Mouse (Mus musculus) embryonic facial prominence, embryonic 14.5 days (tissue): ENCODE data around the gene Ankfn1. TPM values are rescaled to one million over a fixed set of nuclear protein-coding genes. Genes with fewer than 3 reads are reported as not detected.

Experiments used
- ATAC-seq: fragments of 200-750 bp; cut with Nextera tagmentation; 2 replicates; pipeline ENCODE4 v1.8.0; 2017; ENCODE audit warnings: low read depth, moderate number of reproducible peaks, moderate TSS enrichment
- DNase-seq: peaks from one replicate; pipeline ENCODE4 v3.0.0-alpha.2; 2015; ENCODE audit warnings: low spot score
- H3K27ac ChIP-seq: fragments of 300-500 bp; sonication (generic); replicated peaks from 2 replicates; pipeline ENCODE4 v1.5.1; 2014; ENCODE audit warnings: low read depth, mild to moderate bottlenecking, low read length, moderate library complexity
- H3K27me3 ChIP-seq: fragments of 300-500 bp; sonication (generic); replicated peaks from 2 replicates; pipeline ENCODE4 v1.6.1; 2014; ENCODE audit warnings: low read length; ENCODE audit not compliant: control insufficient read depth, insufficient read depth
- H3K36me3 ChIP-seq: fragments of 300-500 bp; sonication (generic); 2 replicates; pipeline ENCODE4 v1.6.1; 2014; ENCODE audit warnings: low read length, mixed read lengths; ENCODE audit not compliant: control insufficient read depth, insufficient read depth
- H3K4me1 ChIP-seq: fragments of 300-500 bp; sonication (generic); 2 replicates; pipeline ENCODE4 v1.6.1; 2014; ENCODE audit warnings: antibody characterized with exemption, low read length; ENCODE audit not compliant: control insufficient read depth, insufficient read depth
- H3K4me2 ChIP-seq: fragments of 300-500 bp; sonication (generic); 2 replicates; pipeline ENCODE4 v1.6.1; 2014; ENCODE audit warnings: low read depth, mild to moderate bottlenecking, low read length, moderate library complexity, mixed read lengths
- H3K4me3 ChIP-seq: fragments of 300-500 bp; sonication (generic); 2 replicates; pipeline ENCODE4 v1.5.1; 2014; ENCODE audit warnings: low read depth, mild to moderate bottlenecking, low read length
- H3K9ac ChIP-seq: fragments of 300-500 bp; sonication (generic); 2 replicates; pipeline ENCODE4 v1.6.1; 2014; ENCODE audit warnings: low read depth, mild to moderate bottlenecking, low read length, moderate library complexity, mixed read lengths
- H3K9me3 ChIP-seq: fragments of 300-500 bp; sonication (generic); 2 replicates; pipeline ENCODE4 v1.6.1; 2016; ENCODE audit warnings: low read length; ENCODE audit not compliant: control insufficient read depth
- WGBS: fragments of 180-500 bp; shearing (Covaris S2); extraction: QIAGEN DNeasy Blood & Tissue Kit; methylation state at CpG from one replicate; pipeline ENCODE4 v1.1.7; 2014; 5-methylcytosine and 5-hydroxymethylcytosine counted together
- polyA plus RNA-seq: library from polyadenylated mRNA; unstranded; fragments of >200 nt; fragmentation: Nextera tagmentation; extraction: Ambion mirVana; gene quantifications from 2 replicates; pipeline ENCODE4 v1.2.1, GENCODE M21; 2014

The Ankfn1 gene
- polyA plus RNA-seq, 1 experiment from 2014 or later, result 2.0 TPM

GRCm38 (mm10) chr11:89544856-89545817, 232.3 kb downstream of the Ankfn1 start:
- Histone ChIP-seq H3K36me3 (no peaks in the 10 kb centered on the region), H3K27me3 (no peaks in the 10 kb centered on the region), H3K27ac (peak overlapping the region; percentile 63; the same call in 1 of the 2 replicates), H3K4me1 (no peaks in the 10 kb centered on the region), H3K9ac (peak overlapping the region; percentile 34), H3K4me2 (peak overlapping the region; percentile 50), H3K4me3 (peak overlapping the region; percentile 14; the same call in 1 of the 2 replicates), H3K9me3 (peaks cover 4% of the 10 kb centered on the region; the same call in 1 of the 2 replicates)
- DNase-seq (peak; percentile 76), ATAC-seq (0 out of 2 replicates have a peak, but pooled peaks have one; percentile 41)
- WGBS, result 2% methylated on average over 29 of the region's 29 CpGs

- WGBS, result 75% methylated on average over 8 of the region's 8 CpGs
- no peak for DNase-seq
Observed at GRCm38 (mm10) chr11:89538376-89538775, 239.1 kb downstream of the Ankfn1 start.

GRCm38 (mm10) chr11:89527800-89528430, 249.5 kb downstream of the Ankfn1 start:
- Histone ChIP-seq H3K9me3 (no peaks in the 10 kb centered on the region), H3K4me3 (no peak overlapping the region), H3K4me1 (no peaks in the 10 kb centered on the region), H3K36me3 (no peaks in the 10 kb centered on the region), H3K27me3 (no peaks in the 10 kb centered on the region), H3K4me2 (no peak overlapping the region), H3K27ac (no peak overlapping the region), H3K9ac (no peak overlapping the region)
- DNase-seq, result no peak
- WGBS, result 76% methylated on average over 4 of the region's 4 CpGs
- 0 out of 2 replicates have a peak, but pooled peaks have one; percentile 12 for ATAC-seq

More at GRCm38 (mm10) chr11:89538376-89538775, 239.1 kb downstream of the Ankfn1 start:
- Histone ChIP-seq H3K4me2 (no peak overlapping the region), H3K9me3 (peaks cover 4% of the 10 kb centered on the region; the same call in 1 of the 2 replicates), H3K27ac (no peak overlapping the region), H3K4me3 (no peak overlapping the region), H3K27me3 (no peaks in the 10 kb centered on the region), H3K9ac (no peak overlapping the region), H3K4me1 (no peaks in the 10 kb centered on the region; the same call in 1 of the 2 replicates), H3K36me3 (no peaks in the 10 kb centered on the region)
- no peak for ATAC-seq

- ATAC-seq, result no peak
Observed at GRCm38 (mm10) chr11:89515501-89515901, 262.0 kb downstream of the Ankfn1 start.

GRCm38 (mm10) chr11:89508675-89509324, 268.7 kb downstream of the Ankfn1 start:
- Histone ChIP-seq H3K4me2 (no peak overlapping the region), H3K4me1 (0 out of 2 replicates have a peak, but pooled peaks cover 3% of the 10 kb centered on the region), H3K4me3 (no peak overlapping the region), H3K27ac (no peak overlapping the region), H3K27me3 (0 out of 2 replicates have a peak, but pooled peaks cover 4% of the 10 kb centered on the region), H3K9ac (no peak overlapping the region), H3K36me3 (no peaks in the 10 kb centered on the region), H3K9me3 (no peaks in the 10 kb centered on the region)
- ATAC-seq (no peak), DNase-seq (no peak)
- 20% methylated on average over 11 of the region's 11 CpGs for WGBS

More at GRCm38 (mm10) chr11:89515501-89515901, 262.0 kb downstream of the Ankfn1 start:
- no peak overlapping the region for H3K27ac ChIP-seq
- H3K36me3 ChIP-seq, result no peaks in the 10 kb centered on the region
- 38% methylated on average over 9 of the region's 9 CpGs for WGBS
- no peak overlapping the region for H3K4me3 ChIP-seq
- H3K4me1 ChIP-seq, result 0 out of 2 replicates have a peak, but pooled peaks cover 7% of the 10 kb centered on the region
- H3K27me3 ChIP-seq, result no peaks in the 10 kb centered on the region
- peak overlapping the region; percentile 11; the same call in 1 of the 2 replicates for H3K4me2 ChIP-seq
- H3K9ac ChIP-seq, result no peak overlapping the region
- 0 out of 2 replicates have a peak, but pooled peaks cover 5% of the 10 kb centered on the region for H3K9me3 ChIP-seq
- peak; percentile 33 for DNase-seq

GRCm38 (mm10) chr11:89506595-89507245, 270.7 kb downstream of the Ankfn1 start:
- no peak for ATAC-seq
- no peak overlapping the region for H3K27ac ChIP-seq
- no peak overlapping the region for H3K4me3 ChIP-seq
- DNase-seq, result no peak
- H3K9me3 ChIP-seq, result no peaks in the 10 kb centered on the region
- no peaks in the 10 kb centered on the region for H3K36me3 ChIP-seq
- H3K4me1 ChIP-seq, result peaks cover 3% of the 10 kb centered on the region; the same call in 1 of the 2 replicates
- 0 out of 2 replicates have a peak, but pooled peaks cover 4% of the 10 kb centered on the region for H3K27me3 ChIP-seq
- no peak overlapping the region for H3K9ac ChIP-seq
- no peak overlapping the region for H3K4me2 ChIP-seq
- WGBS, result 51% methylated on average over 11 of the region's 11 CpGs

GRCm38 (mm10) chr11:89505046-89505445, 272.4 kb downstream of the Ankfn1 start:
- ATAC-seq (no peak), DNase-seq (no peak)
- H3K4me3 ChIP-seq, result no peak overlapping the region
- H3K4me1 ChIP-seq, result peaks cover 4% of the 10 kb centered on the region; the same call in 1 of the 2 replicates
- no peaks in the 10 kb centered on the region for H3K36me3 ChIP-seq
- 66% methylated on average over 7 of the region's 7 CpGs for WGBS
- H3K27ac ChIP-seq, result no peak overlapping the region
- H3K9me3 ChIP-seq, result no peaks in the 10 kb centered on the region
- H3K27me3 ChIP-seq, result 0 out of 2 replicates have a peak, but pooled peaks cover 4% of the 10 kb centered on the region
- H3K4me2 ChIP-seq, result no peak overlapping the region
- H3K9ac ChIP-seq, result no peak overlapping the region
